In the genomic region with DNA sequence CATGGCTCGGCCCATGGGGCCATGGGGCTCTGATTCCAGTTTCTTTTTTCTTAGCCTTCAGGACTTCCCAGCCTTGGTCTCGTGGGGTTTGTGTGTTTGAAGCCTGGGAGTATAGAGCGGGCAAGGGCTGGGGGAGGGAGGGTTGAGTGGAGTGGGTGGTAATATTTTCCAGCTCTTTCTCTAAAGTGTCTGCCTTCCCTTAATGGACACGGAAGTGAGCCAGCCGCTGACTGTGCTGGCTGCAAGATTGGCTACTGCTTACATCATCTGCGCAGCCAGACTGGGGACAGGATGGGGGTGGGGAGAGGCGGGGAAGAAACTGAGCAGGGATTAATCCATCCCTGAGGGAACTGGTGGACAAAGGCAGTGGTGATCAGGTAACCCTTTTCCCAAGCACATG, we compare ENCODE assay signal across 9 mouse cellular contexts. TPM values are rescaled to one million over a fixed set of nuclear protein-coding genes. Genes with fewer than 3 reads are reported as not detected.
DNase-seq lines count a peak whose midpoint lies in the region; ATAC-seq and TF ChIP-seq lines count a peak whose summit lies in the region.
"Had no signal": no experiment of that assay in that cellular context is flagged by ENCODE, and none has a peak within 500 bp of the region (broad histone marks: within the 10 kb centered on the region; RNA-seq: fewer than 3 reads in every experiment).

No protein-coding gene starts in this region.

- no peak overlapping the region for H3K9ac ChIP-seq in kidney, postnatal 0 days (ENCODE audit: low read depth, low read length)
- no peak overlapping the region for H3K9ac ChIP-seq in forebrain, embryonic 15.5 days (replicated peaks)
- 0 out of 2 replicates have a peak overlapping the region, but pooled peaks have one; percentile 29 for H3K9ac ChIP-seq in midbrain, postnatal 0 days (replicated peaks; ENCODE audit: low read length, poor library complexity, severe bottlenecking)

- H3K4me2 ChIP-seq in kidney, postnatal 0 days (ENCODE audit: low read length): no peak overlapping the region
- no peak overlapping the region for H3K4me2 ChIP-seq in forebrain, embryonic 15.5 days (replicated peaks)
- no peak overlapping the region for H3K4me2 ChIP-seq in midbrain, postnatal 0 days (ENCODE audit: low read depth, low read length, poor library complexity, severe bottlenecking)

- intact Hi-C loops in heart, postnatal 14 days (cut with DNase I): no loop called here
- intact Hi-C loops in left cerebral cortex, postnatal 14 days (cut with DNase I): no loop called here

- H3K4me3 ChIP-seq in kidney, postnatal 0 days (replicated peaks; ENCODE audit: low read depth, low read length): no peak overlapping the region
- H3K4me3 ChIP-seq in forebrain, embryonic 15.5 days: no peak overlapping the region
- H3K4me3 ChIP-seq in midbrain, postnatal 0 days (ENCODE audit: low read depth, low read length): no peak overlapping the region

- peak; percentile 26 for DNase-seq in kidney, postnatal 0 days (ENCODE audit: low spot score)
- no peak for DNase-seq in kidney, adult 18-20 months
- DNase-seq in heart, postnatal 14 days: peak; percentile 57 to 66
- peak; percentile 19 to 49 for DNase-seq in left cerebral cortex, postnatal 14 days (ENCODE audit: low spot score in 2 of 2)
- peak; percentile 18 for DNase-seq in midbrain, postnatal 0 days (ENCODE audit: low spot score)
- DNase-seq in thymus, postnatal 10 days (ENCODE audit: low spot score in 2 of 2): no peak

- no peak for TF ChIP-seq CTCF in kidney, postnatal 0 days (IDR thresholded peaks at IDR 0.05; ENCODE audit: low read depth)
- no peak for TF ChIP-seq CTCF in midbrain, postnatal 0 days (IDR thresholded peaks at IDR 0.05)

- no peaks in the 10 kb centered on the region for H3K9me3 ChIP-seq in kidney, postnatal 0 days (replicated peaks; ENCODE audit: low read length)
- H3K9me3 ChIP-seq in forebrain, embryonic 15.5 days: no peaks in the 10 kb centered on the region
- H3K9me3 ChIP-seq in midbrain, postnatal 0 days (ENCODE audit: low read length): no peaks in the 10 kb centered on the region

- no peaks in the 10 kb centered on the region for H3K36me3 ChIP-seq in kidney, postnatal 0 days (ENCODE audit: insufficient read depth, low read length)
- no peaks in the 10 kb centered on the region for H3K36me3 ChIP-seq in forebrain, embryonic 15.5 days
- H3K36me3 ChIP-seq in midbrain, postnatal 0 days (ENCODE audit: insufficient read depth, low read length): no peaks in the 10 kb centered on the region

- no peak overlapping the region for H3K27ac ChIP-seq in kidney, postnatal 0 days
- H3K27ac ChIP-seq in forebrain, embryonic 15.5 days (replicated peaks): no peak overlapping the region
- no peak overlapping the region for H3K27ac ChIP-seq in midbrain, postnatal 0 days (ENCODE audit: low read depth, low read length)

- no peaks in the 10 kb centered on the region for H3K4me1 ChIP-seq in kidney, postnatal 0 days (replicated peaks; ENCODE audit: insufficient read depth, low read length)
- peaks cover 6% of the 10 kb centered on the region; the same call in 1 of the 2 replicates for H3K4me1 ChIP-seq in forebrain, embryonic 15.5 days
- no peaks in the 10 kb centered on the region for H3K4me1 ChIP-seq in midbrain, postnatal 0 days (ENCODE audit: insufficient read depth, low read length)

- 43% methylated on average over 7 of the region's 7 CpGs for WGBS in kidney, postnatal 0 days
- WGBS in forebrain, embryonic 15.5 days: 25% methylated on average over 7 of the region's 7 CpGs
- 35% methylated on average over 7 of the region's 7 CpGs for WGBS in midbrain, postnatal 0 days

- ATAC-seq in kidney, postnatal 0 days (replicated peaks; ENCODE audit: low FRiP score, low read depth): no peak; the same call in 1 of the 2 replicates
- ATAC-seq in forebrain, embryonic 15.5 days (replicated peaks): peak; percentile 88
- peak; percentile 52; the same call in 1 of the 2 replicates for ATAC-seq in midbrain, postnatal 0 days (ENCODE audit: low FRiP score)
- ATAC-seq in monocyte, adult 5-6 weeks (replicated peaks; ENCODE audit: insufficient number of reproducible peaks, low FRiP score, low TSS enrichment, poor library complexity, severe bottlenecking): no peak

- no peaks in the 10 kb centered on the region for H3K27me3 ChIP-seq in kidney, postnatal 0 days (ENCODE audit: insufficient read depth, low read length)
- no peaks in the 10 kb centered on the region for H3K27me3 ChIP-seq in forebrain, embryonic 15.5 days
- no peaks in the 10 kb centered on the region for H3K27me3 ChIP-seq in midbrain, postnatal 0 days (ENCODE audit: insufficient read depth, low read length)

RNA-seq across cellular contexts. Expression of gene Tnp1, which starts 52.3 kb away (rescaled TPM):
- not detected in 2 replicates for polyA plus RNA-seq in kidney, postnatal 0 days (2015; fragmentation: Nextera tagmentation; extraction: Ambion mirVana)
- polyA plus RNA-seq in forebrain, embryonic 15.5 days (2015; fragmentation: Nextera tagmentation; extraction: Ambion mirVana): not detected in 2 replicates
- total RNA-seq in heart, postnatal 14 days (2021): not detected
- total RNA-seq in left cerebral cortex, postnatal 14 days (2021): not detected
- not detected in 2 replicates for total RNA-seq in midbrain, postnatal 0 days (2014; rRNA removed)
- not detected in 2 replicates for polyA plus RNA-seq in midbrain, postnatal 0 days (2015; fragmentation: Nextera tagmentation; extraction: Ambion mirVana)
- total RNA-seq in monocyte, adult 5-6 weeks (2017): 2.3 TPM in 1 of 3 replicates, not detected in the others
- polyA plus RNA-seq: large intestine, adult 2 months had no signal

Comparison
In these comparisons a context has a peak if more than half of its experiments do, and no peak if none do; other contexts are left out.
1. DNase-seq: peak in kidney, postnatal 0 days (single experiment), heart, postnatal 14 days (2 of 2), left cerebral cortex, postnatal 14 days (2 of 2) and midbrain, postnatal 0 days (single experiment); none in kidney, adult 18-20 months (single experiment) and thymus, postnatal 10 days (0 of 2).
2. ATAC-seq: peak in forebrain, embryonic 15.5 days (single experiment) and midbrain, postnatal 0 days (single experiment); none in kidney, postnatal 0 days (single experiment) and monocyte, adult 5-6 weeks (single experiment).